Mouse (Mus musculus) C2C12 (cell line): ENCODE measurements around the gene Gm43191.

Experiments
- CTCF ChIP-seq: IDR thresholded peaks from one replicate; pipeline ENCODE4 v1.5.1; 2011; ENCODE audit not compliant: control insufficient read depth, insufficient read depth, insufficient read length
- USF1 ChIP-seq: IDR thresholded peaks from one replicate; pipeline ENCODE4 v1.6.1; 2011; ENCODE audit warnings: low read depth, mild to moderate bottlenecking, control low read depth, moderate library complexity

DNA sequence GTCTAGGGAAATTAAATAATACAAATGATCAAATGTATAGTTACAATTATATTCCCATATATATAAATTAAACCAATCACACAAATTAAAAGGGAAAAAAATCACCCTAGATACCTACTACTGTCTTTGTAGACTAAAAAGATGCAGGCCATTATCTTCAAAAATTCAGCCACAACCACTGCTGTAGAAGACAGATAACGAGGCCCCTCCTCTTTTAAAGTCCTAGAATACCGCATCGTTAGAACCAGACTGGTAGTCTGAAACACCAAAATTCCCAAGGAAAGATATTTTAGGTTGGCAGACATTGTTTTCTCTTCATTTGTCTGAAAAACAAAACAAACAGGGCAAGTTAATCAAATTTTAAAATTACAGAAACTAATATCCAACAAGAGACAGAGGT, 13.3 kb upstream of the Gm43191 start:
- TF ChIP-seq CTCF (no peak), USF1 (no peak)
